Mouse (Mus musculus) embryo, embryonic 11.5 days (tissue): ENCODE data around the gene Vapb.
"Not testable (repeated sequence)": the region's sequence is repeated elsewhere in the genome, so short reads cannot be mapped to it uniquely, and the experiment has no call there.

Experiments used
- DNase-seq: peaks from one replicate; pipeline ENCODE4 v3.0.0-alpha.2; 2012; ENCODE audit warnings: low read depth, low spot score

The Vapb gene

GRCm38 (mm10) chr2:173737222-173737989, at the start of gene Vapb:
TSS of gene Vapb (plus strand) at chr2:173737511.
- peak; percentile 98 for DNase-seq

- DNase-seq: no peak
These were observed 47.5 kb upstream of the Vapb start for GRCm38 (mm10) chr2:173689835-173690234.

GRCm38 (mm10) chr2:173691748-173692147, 45.6 kb upstream of the Vapb start:
- DNase-seq: no peak

GRCm38 (mm10) chr2:173692693-173693092, 44.6 kb upstream of the Vapb start:
- DNase-seq: no peak

GRCm38 (mm10) chr2:173698850-173699249, 38.5 kb upstream of the Vapb start:
- no peak for DNase-seq

GRCm38 (mm10) chr2:173702096-173702866, 35.0 kb upstream of the Vapb start:
- no peak for DNase-seq

- DNase-seq: no peak
These were observed 34.5 kb upstream of the Vapb start for GRCm38 (mm10) chr2:173702867-173703237.

- DNase-seq: no peak
These were observed 31.3 kb upstream of the Vapb start for GRCm38 (mm10) chr2:173705827-173706551.

- DNase-seq: not testable (repeated sequence)
These were observed 29.7 kb upstream of the Vapb start for GRCm38 (mm10) chr2:173707626-173708025.

- DNase-seq: no peak
These were observed 27.1 kb upstream of the Vapb start for GRCm38 (mm10) chr2:173710193-173710592.

GRCm38 (mm10) chr2:173712656-173713055, 24.7 kb upstream of the Vapb start:
- DNase-seq: no peak

GRCm38 (mm10) chr2:173713241-173713640, 24.1 kb upstream of the Vapb start:
- DNase-seq: no peak

GRCm38 (mm10) chr2:173714620-173715218, 22.6 kb upstream of the Vapb start:
- no peak for DNase-seq

GRCm38 (mm10) chr2:173716966-173717365, 20.3 kb upstream of the Vapb start:
- DNase-seq: no peak

- not testable (repeated sequence) for DNase-seq
These were observed 18.2 kb upstream of the Vapb start, which contains the start of gene 1700010B08Rik for GRCm38 (mm10) chr2:173719115-173719514. TSS of gene 1700010B08Rik (plus strand) at chr2:173719415.

GRCm38 (mm10) chr2:173722251-173722857, 15.0 kb upstream of the Vapb start:
- DNase-seq: no peak

- DNase-seq: no peak
These were observed 12.9 kb upstream of the Vapb start for GRCm38 (mm10) chr2:173724382-173724781.

GRCm38 (mm10) chr2:173724940-173725807, 12.1 kb upstream of the Vapb start:
- no peak for DNase-seq

GRCm38 (mm10) chr2:173725819-173726218, 11.5 kb upstream of the Vapb start:
- no peak for DNase-seq

GRCm38 (mm10) chr2:173730444-173730966, 6.8 kb upstream of the Vapb start:
- no peak for DNase-seq
